Mouse (Mus musculus) midbrain, embryonic 14.5 days (tissue): ENCODE results near the gene Naa60. TPM values are rescaled to one million over a fixed set of nuclear protein-coding genes. Genes with fewer than 3 reads are reported as not detected.

Experiments used
- ATAC-seq: fragments of 200-750 bp; cut with Nextera tagmentation; 2 replicates; pipeline ENCODE4 v1.8.0; 2017; ENCODE audit warnings: moderate number of reproducible peaks, moderate library complexity; ENCODE audit not compliant: low FRiP score, low TSS enrichment
- DNase-seq: peaks from one replicate; pipeline ENCODE4 v3.0.0-alpha.2; 2015
- H3K27ac ChIP-seq: fragments of 300-500 bp; sonication (generic); replicated peaks from 2 replicates; pipeline ENCODE4 v1.5.1; 2014; ENCODE audit warnings: mild to moderate bottlenecking, low read depth, low read length, moderate library complexity
- H3K27me3 ChIP-seq: fragments of 300-500 bp; sonication (generic); 2 replicates; pipeline ENCODE4 v1.6.1; 2014; ENCODE audit warnings: low read length, control low read depth, mixed read lengths; ENCODE audit not compliant: control insufficient read depth, insufficient read depth
- H3K36me3 ChIP-seq: fragments of 300-500 bp; sonication (generic); 2 replicates; pipeline ENCODE4 v1.6.1; 2014; ENCODE audit warnings: low read length, control low read depth; ENCODE audit not compliant: control insufficient read depth, insufficient read depth
- H3K4me1 ChIP-seq: fragments of 300-500 bp; sonication (generic); 2 replicates; pipeline ENCODE4 v1.6.1; 2014; ENCODE audit warnings: mild to moderate bottlenecking, antibody characterized with exemption, low read length, control low read depth; ENCODE audit not compliant: control insufficient read depth, insufficient read depth
- H3K4me2 ChIP-seq: fragments of 300-500 bp; sonication (generic); 2 replicates; pipeline ENCODE4 v1.6.1; 2014; ENCODE audit warnings: mild to moderate bottlenecking, low read length, moderate library complexity
- H3K4me3 ChIP-seq: fragments of 300-500 bp; sonication (generic); replicated peaks from 2 replicates; pipeline ENCODE4 v1.5.1; 2014; ENCODE audit warnings: low read depth, low read length
- H3K9ac ChIP-seq: fragments of 300-500 bp; sonication (generic); replicated peaks from 2 replicates; pipeline ENCODE4 v1.6.1; 2014; ENCODE audit warnings: mild to moderate bottlenecking, low read length, moderate library complexity
- H3K9me3 ChIP-seq: fragments of 300-500 bp; sonication (generic); 2 replicates; pipeline ENCODE4 v1.6.1; 2016; ENCODE audit warnings: low read length, control low read depth, mixed read lengths; ENCODE audit not compliant: control insufficient read depth
- WGBS: fragments of 180-500 bp; shearing (Covaris S2); extraction: QIAGEN DNeasy Blood & Tissue Kit; methylation state at CpG from one replicate; pipeline ENCODE4 v1.1.7; 2014; 5-methylcytosine and 5-hydroxymethylcytosine counted together
- microRNA-seq: library from miRNA; unstranded; fragments of <30 nt; microRNA quantifications from one replicate; pipeline ENCODE4, GENCODE M21; 2016
- polyA plus RNA-seq: library from polyadenylated mRNA; unstranded; fragments of >200 nt; fragmentation: Nextera tagmentation; extraction: Ambion mirVana; gene quantifications from 2 replicates; pipeline ENCODE4 v1.2.1, GENCODE M21; 2014

The Naa60 gene
- polyA plus RNA-seq, 1 experiment from 2014 or later, result 102 TPM

GRCm38 (mm10) chr16:3933536-3933935 lies 61.4 kb downstream of the Naa60 start:
- DNase-seq, result no peak
- Histone ChIP-seq H3K27ac (no peak overlapping the region), H3K4me2 (no peak overlapping the region), H3K9ac (no peak overlapping the region), H3K4me3 (no peak overlapping the region), H3K27me3 (no peaks in the 10 kb centered on the region), H3K9me3 (no peaks in the 10 kb centered on the region), H3K36me3 (peaks cover 81% of the 10 kb centered on the region), H3K4me1 (no peaks in the 10 kb centered on the region)
- no peak for ATAC-seq
- WGBS, result 98% methylated on average over 6 of the region's 6 CpGs

GRCm38 (mm10) chr16:3934091-3934490 lies 61.9 kb downstream of the Naa60 start:
- Histone ChIP-seq H3K36me3 (peaks cover 83% of the 10 kb centered on the region), H3K4me2 (no peak overlapping the region), H3K27ac (no peak overlapping the region), H3K27me3 (no peaks in the 10 kb centered on the region), H3K4me1 (no peaks in the 10 kb centered on the region), H3K9ac (no peak overlapping the region), H3K9me3 (no peaks in the 10 kb centered on the region), H3K4me3 (no peak overlapping the region)
- 95% methylated on average over 1 of the region's 1 CpGs for WGBS
- no peak for DNase-seq
- no peak for ATAC-seq

GRCm38 (mm10) chr16:3934701-3935100 lies 62.5 kb downstream of the Naa60 start:
- no peak for ATAC-seq
- Histone ChIP-seq H3K9ac (no peak overlapping the region), H3K27me3 (no peaks in the 10 kb centered on the region), H3K27ac (no peak overlapping the region), H3K36me3 (peaks cover 82% of the 10 kb centered on the region), H3K4me3 (no peak overlapping the region), H3K4me2 (no peak overlapping the region), H3K4me1 (no peaks in the 10 kb centered on the region), H3K9me3 (no peaks in the 10 kb centered on the region)
- DNase-seq, result no peak
- 93% methylated on average over 4 of the region's 4 CpGs for WGBS

- Histone ChIP-seq H3K9me3 (no peaks in the 10 kb centered on the region), H3K4me2 (no peak overlapping the region), H3K36me3 (no peaks in the 10 kb centered on the region), H3K4me3 (no peak overlapping the region), H3K27ac (no peak overlapping the region), H3K9ac (no peak overlapping the region), H3K27me3 (no peaks in the 10 kb centered on the region), H3K4me1 (no peaks in the 10 kb centered on the region)
- ATAC-seq (no peak), DNase-seq (no peak)
- 96% methylated on average over 1 of the region's 1 CpGs for WGBS
Observed at GRCm38 (mm10) chr16:3951141-3951540, 79.0 kb downstream of the Naa60 start.

Small RNA genes within 50 kb of the gene (microRNA-seq; reads per million reads assigned to microRNA genes)
- gene Gm23493, result not detected

Other genes with a start within 250 kb of the Naa60 start
- gene Mefv, start 154.3 kb upstream of the Naa60 start, polyA plus RNA-seq, result not detected in 2 replicates
- gene Zfp263, start 128.3 kb upstream of the Naa60 start, polyA plus RNA-seq, result 30.5 and 35.4 TPM in 2 replicates
- gene Olfr15, start 41.5 kb upstream of the Naa60 start, polyA plus RNA-seq, result not detected in 2 replicates
- 2.2 and 3.2 TPM in 2 replicates for gene Zfp174, start 25.1 kb upstream of the Naa60 start, polyA plus RNA-seq
- 16.2 and 18.5 TPM in 2 replicates for gene Zfp597, start 12.2 kb downstream of the Naa60 start, polyA plus RNA-seq
- gene Gm20695, start 12.3 kb downstream of the Naa60 start, polyA plus RNA-seq, result 2.2 and 3.7 TPM in 2 replicates
- 9.1 and 11.2 TPM in 2 replicates for gene 1700037C18Rik, start 36.3 kb downstream of the Naa60 start, polyA plus RNA-seq
- 33.9 and 36.8 TPM in 2 replicates for gene Cluap1, start 36.4 kb downstream of the Naa60 start, polyA plus RNA-seq
- 0.66 and 1.2 TPM in 2 replicates for gene Nlrc3, start 104.3 kb downstream of the Naa60 start, polyA plus RNA-seq
- gene Slx4, start 131.4 kb downstream of the Naa60 start, polyA plus RNA-seq, result 30.0 and 40.0 TPM in 2 replicates
- gene Dnase1, start 164.6 kb downstream of the Naa60 start, polyA plus RNA-seq, result 5.9 and 7.0 TPM in 2 replicates
- 47.0 and 49.2 TPM in 2 replicates for gene Trap1, start 205.5 kb downstream of the Naa60 start, polyA plus RNA-seq